Mouse (Mus musculus): ENCODE results near the gene Tmem234.
"Not testable (repeated sequence)": the region's sequence is repeated elsewhere in the genome, so short reads cannot be mapped to it uniquely, and the experiment has no call there.

Tmem234 gene

GRCm38 (mm10) chr4:129600233-129601158 lies at the start of gene Tmem234, which contains the start of gene Eif3i:
TSS of gene Tmem234 (plus strand) at chr4:129600668.
TSS of gene Eif3i (minus strand) at chr4:129600648.
- peak; percentile 41 for DNase-seq (ENCODE audit: low spot score)

- DNase-seq (ENCODE audit: low spot score) = not testable (repeated sequence)
Observed at GRCm38 (mm10) chr4:129554512-129554911, 46.0 kb upstream of the Tmem234 start.

- no peak for DNase-seq (ENCODE audit: low spot score)
Observed at GRCm38 (mm10) chr4:129555421-129555861, 45.0 kb upstream of the Tmem234 start.

GRCm38 (mm10) chr4:129555862-129556531 lies 44.5 kb upstream of the Tmem234 start:
- no peak for DNase-seq (ENCODE audit: low spot score)

GRCm38 (mm10) chr4:129556532-129557223 lies 43.8 kb upstream of the Tmem234 start:
- DNase-seq (ENCODE audit: low spot score) = peak; percentile 67

- DNase-seq (ENCODE audit: low spot score) = no peak
Observed at GRCm38 (mm10) chr4:129557256-129557808, 43.1 kb upstream of the Tmem234 start.

GRCm38 (mm10) chr4:129558321-129558955 lies 42.0 kb upstream of the Tmem234 start:
- no peak for DNase-seq (ENCODE audit: low spot score)

- DNase-seq (ENCODE audit: low spot score) = no peak
Observed at GRCm38 (mm10) chr4:129561184-129561583, 39.3 kb upstream of the Tmem234 start.

- DNase-seq (ENCODE audit: low spot score) = no peak
Observed at GRCm38 (mm10) chr4:129563718-129564117, 36.8 kb upstream of the Tmem234 start.

- DNase-seq (ENCODE audit: low spot score) = no peak
Observed at GRCm38 (mm10) chr4:129565139-129565538, 35.3 kb upstream of the Tmem234 start.

- no peak for DNase-seq (ENCODE audit: low spot score)
Observed at GRCm38 (mm10) chr4:129568366-129568765, 32.1 kb upstream of the Tmem234 start.

GRCm38 (mm10) chr4:129570028-129570427 lies 30.4 kb upstream of the Tmem234 start:
- DNase-seq (ENCODE audit: low spot score) = no peak

- no peak for DNase-seq (ENCODE audit: low spot score)
Observed at GRCm38 (mm10) chr4:129571551-129572084, 28.9 kb upstream of the Tmem234 start.

- no peak for DNase-seq (ENCODE audit: low spot score)
Observed at GRCm38 (mm10) chr4:129572236-129573092, 28.0 kb upstream of the Tmem234 start.

GRCm38 (mm10) chr4:129573093-129573370 lies 27.4 kb upstream of the Tmem234 start:
- DNase-seq (ENCODE audit: low spot score) = no peak

GRCm38 (mm10) chr4:129573430-129573829 lies 27.0 kb upstream of the Tmem234 start, which contains the start of gene Lck:
TSS of gene Lck (minus strand) at chr4:129573641.
- no peak for DNase-seq (ENCODE audit: low spot score)

GRCm38 (mm10) chr4:129575171-129575844 lies 25.2 kb upstream of the Tmem234 start:
- no peak for DNase-seq (ENCODE audit: low spot score)

GRCm38 (mm10) chr4:129576863-129577491 lies 23.5 kb upstream of the Tmem234 start:
- DNase-seq (ENCODE audit: low spot score) = peak; percentile 33

GRCm38 (mm10) chr4:129577688-129578087 lies 22.8 kb upstream of the Tmem234 start:
- no peak for DNase-seq (ENCODE audit: low spot score)
